Mouse (Mus musculus) layer of hippocampus, adult 2 months (tissue): ENCODE measurements around the gene Aldoart2. TPM values are rescaled to one million over a fixed set of nuclear protein-coding genes. Genes with fewer than 3 reads are reported as not detected.
A peak's percentile ranks its signal among the peaks of the same experiment; 100 is the strongest.
"Not testable (repeated sequence)": the region's sequence is repeated elsewhere in the genome, so short reads cannot be mapped to it uniquely, and the experiment has no call there.

ENCODE experiments used
- DNase-seq, 2 experiments: peaks; one replicate each; pipeline ENCODE4 v3.0.0; 2022; ENCODE audit warnings: low spot score in 2 of 2
- H3K27ac ChIP-seq: fragments of 200-600 bp; 2 replicates; pipeline ENCODE4 v1.8.1; 2022
- H3K4me3 ChIP-seq: fragments of 200-600 bp; 2 replicates; pipeline ENCODE4 v1.8.1; 2022; ENCODE audit warnings: mild to moderate bottlenecking
- CTCF ChIP-seq: fragments of 200-600 bp; conservative IDR thresholded peaks from 2 replicates; pipeline ENCODE4 v1.8.1; 2022; ENCODE audit warnings: antibody characterized with exemption, mild to moderate bottlenecking, moderate library complexity
- total RNA-seq, 2 experiments: library from RNA; stranded (reverse); gene quantifications; 2 replicates each; pipeline ENCODE4 v1.2.3; 2021

The Aldoart2 gene
- total RNA-seq, 2 experiments from 2014 or later, result not detected

DNA sequence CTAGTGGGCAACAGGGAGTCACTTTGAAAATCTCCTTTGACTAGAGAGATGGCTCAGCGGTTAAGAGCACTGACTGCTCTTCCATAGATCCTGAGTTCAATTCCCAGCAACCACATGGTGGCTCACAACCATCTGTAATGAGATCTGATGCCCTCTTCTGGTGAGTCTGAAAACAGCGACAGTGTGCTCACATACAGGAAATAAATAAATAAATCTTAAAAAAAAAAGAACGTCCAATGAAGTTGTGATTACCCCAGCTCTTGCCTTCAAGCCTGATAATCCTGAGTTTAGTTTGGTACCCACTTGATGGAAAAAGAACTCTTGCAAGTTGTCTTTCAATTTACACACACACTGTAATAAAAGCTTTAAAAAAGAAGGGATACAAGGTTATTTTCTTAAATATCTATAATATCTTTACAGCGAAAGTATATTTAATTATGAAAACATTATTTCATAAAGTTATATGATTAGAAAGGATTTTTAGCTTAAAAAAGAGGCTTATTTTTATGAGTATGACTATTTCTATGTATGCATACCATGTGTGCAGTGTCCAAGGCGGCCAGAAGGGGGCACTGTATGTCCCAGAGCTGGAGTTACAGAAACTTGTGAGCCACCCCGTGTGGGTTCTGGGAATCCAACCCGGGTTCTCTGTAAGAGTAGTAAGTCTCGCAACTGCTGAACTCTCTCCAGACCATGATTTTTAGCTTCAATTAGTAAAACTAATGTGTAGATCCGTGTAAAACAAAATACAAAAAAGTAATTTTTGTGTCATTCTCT is 664 bp upstream of the Aldoart2 start:
- no peak for DNase-seq
- Histone ChIP-seq H3K27ac (no peak overlapping the region), H3K4me3 (no peak overlapping the region)
- peak; percentile 47 for TF ChIP-seq CTCF

DNA sequence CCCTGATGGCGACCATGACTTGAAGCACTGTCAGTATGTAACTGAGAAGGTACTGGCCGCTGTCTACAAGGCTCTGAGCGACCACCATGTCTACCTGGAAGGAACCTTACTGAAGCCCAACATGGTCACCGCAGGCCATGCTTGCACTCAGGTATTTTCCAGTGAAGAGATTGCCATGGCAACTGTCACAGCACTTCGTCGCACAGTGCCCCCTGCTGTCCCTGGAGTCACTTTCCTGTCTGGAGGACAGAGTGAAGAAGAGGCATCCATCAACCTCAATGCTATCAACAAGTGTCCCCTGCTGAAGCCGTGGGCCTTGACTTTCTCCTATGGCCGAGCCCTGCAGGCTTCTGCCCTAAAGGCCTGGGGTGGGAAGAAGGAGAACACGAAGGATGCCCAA is 828 bp downstream of the Aldoart2 start:
- H3K4me3 ChIP-seq, result no peak overlapping the region
- DNase-seq, result no peak
- peak; percentile 49 for TF ChIP-seq CTCF
- no peak overlapping the region for H3K27ac ChIP-seq

DNA sequence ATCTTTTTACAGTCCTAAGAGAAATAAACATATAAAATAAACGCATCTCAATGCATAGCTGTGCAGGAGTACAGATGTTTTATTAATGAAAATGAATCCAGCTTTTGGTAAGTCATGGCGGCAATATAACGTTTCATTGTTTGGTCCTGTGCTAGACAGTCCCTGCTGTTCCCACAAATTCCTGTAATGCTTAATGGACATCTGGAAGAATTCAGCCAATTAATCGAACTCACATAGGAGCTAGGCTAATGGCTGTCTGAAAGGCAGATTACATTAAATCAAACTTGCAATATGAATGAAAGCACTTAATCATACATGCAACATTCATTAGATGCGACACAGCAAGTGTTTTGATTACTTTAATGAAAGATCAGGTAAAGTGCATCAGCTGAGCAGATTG is 1.8 kb downstream of the Aldoart2 start:
- Histone ChIP-seq H3K27ac (no peak overlapping the region), H3K4me3 (no peak overlapping the region)
- no peak for TF ChIP-seq CTCF
- DNase-seq, result no peak

DNA sequence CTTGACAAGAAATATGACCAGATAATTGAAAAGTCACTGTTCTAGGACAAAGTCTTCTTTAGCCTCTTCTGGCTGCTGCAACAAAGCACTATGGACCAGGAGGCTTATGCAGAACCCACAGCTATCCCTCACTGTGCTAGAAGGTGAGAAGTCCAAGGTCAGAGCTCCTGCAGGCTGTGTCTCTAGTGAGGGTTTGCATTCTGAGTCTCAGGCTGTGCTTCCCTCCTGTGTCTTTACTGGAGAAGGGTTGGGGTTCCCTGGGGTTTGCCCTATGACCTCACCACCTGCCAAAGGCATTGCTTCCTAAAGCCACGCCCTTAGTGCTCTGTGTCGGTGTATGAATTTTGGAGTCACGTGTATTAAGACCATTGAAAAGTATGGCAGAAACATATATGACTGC is 3.4 kb downstream of the Aldoart2 start:
- H3K4me3 ChIP-seq, result no peak overlapping the region
- no peak for DNase-seq
- no peak overlapping the region for H3K27ac ChIP-seq
- no peak for TF ChIP-seq CTCF

DNA sequence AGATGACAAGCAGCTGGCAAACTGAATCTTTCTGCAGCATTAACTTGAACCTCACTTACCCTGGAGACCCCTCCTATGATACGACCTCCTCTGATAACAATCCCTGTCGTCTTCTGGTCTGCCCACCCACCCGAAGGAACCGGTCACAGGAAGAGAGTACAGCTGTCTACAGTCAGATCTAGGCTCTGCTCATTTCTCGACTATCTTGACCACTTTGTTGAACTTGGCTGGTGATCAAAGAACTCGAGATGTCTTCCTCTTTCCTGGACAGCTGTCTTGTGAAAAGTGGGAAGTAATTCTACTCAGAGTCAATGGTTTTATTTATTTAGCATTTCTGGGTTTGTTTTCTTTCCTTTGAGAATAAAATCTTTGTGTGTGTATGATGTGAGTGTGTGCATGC is 4.6 kb downstream of the Aldoart2 start:
- no peak overlapping the region for H3K27ac ChIP-seq
- DNase-seq, result no peak
- TF ChIP-seq CTCF, result no peak
- H3K4me3 ChIP-seq, result no peak overlapping the region

DNA sequence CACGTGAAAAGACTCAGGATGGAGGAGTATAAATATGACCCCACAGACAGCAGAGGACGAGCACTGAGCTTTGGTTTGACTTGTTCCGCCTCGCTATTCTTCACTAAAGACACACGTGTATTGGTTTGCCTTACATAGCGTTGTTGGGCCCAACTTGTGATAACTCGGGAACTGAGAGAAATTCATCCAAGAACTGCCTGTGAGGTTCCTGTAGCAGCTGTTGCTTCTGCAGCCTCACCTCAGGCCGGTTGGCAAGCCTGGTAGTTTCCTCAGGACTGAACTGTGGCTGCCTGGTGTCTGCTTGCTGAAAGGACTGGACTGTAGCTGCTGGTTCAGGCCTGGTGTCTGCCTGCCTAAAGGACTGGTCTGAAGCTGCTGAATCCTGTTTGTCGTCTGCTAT is 5.6 kb downstream of the Aldoart2 start:
- H3K4me3 ChIP-seq, result no peak overlapping the region
- TF ChIP-seq CTCF, result no peak
- no peak overlapping the region for H3K27ac ChIP-seq
- no peak for DNase-seq

DNA sequence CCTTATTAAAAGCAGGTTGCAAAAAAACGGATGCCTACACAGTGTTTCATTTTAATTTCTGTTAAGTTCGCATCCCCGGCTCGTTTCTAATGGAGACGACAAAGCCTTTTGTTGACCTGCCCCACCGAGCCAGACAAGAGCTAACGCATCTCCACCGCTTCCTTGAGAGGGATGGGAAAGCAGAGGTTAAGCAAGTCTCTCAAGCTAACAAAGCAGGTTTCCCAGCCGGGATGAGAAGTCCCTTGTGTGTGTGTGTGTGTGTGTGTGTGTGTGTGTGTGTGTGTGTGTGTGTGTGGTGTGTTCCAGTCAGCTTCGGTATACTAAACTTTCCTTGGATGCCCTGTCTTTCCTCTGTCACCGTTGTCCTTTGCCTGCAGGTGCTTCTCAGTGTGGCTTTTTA is 6.1 kb downstream of the Aldoart2 start:
- Histone ChIP-seq H3K27ac (no peak overlapping the region), H3K4me3 (no peak overlapping the region)
- TF ChIP-seq CTCF, result no peak
- DNase-seq, result no peak

DNA sequence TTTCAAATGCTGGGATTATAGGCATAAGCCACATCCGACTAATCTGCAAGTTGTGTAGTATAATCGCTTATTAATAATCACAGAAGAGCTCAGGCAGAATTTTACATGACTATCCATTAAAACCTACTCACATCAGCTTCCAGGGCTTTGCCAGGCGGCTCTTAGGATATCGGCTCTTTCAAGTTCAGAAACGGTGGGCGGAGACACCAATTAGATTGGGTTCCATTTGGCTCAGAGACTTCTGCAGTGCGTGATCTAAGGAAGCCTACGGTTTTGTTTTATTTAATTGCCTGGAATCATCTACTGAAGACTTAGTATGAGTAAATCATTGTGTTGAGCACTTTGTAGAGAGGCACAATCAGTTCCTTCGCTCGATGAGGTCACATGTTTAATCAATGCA is 6.6 kb downstream of the Aldoart2 start:
- no peak for TF ChIP-seq CTCF
- DNase-seq, result no peak
- H3K27ac ChIP-seq, result no peak overlapping the region
- no peak overlapping the region for H3K4me3 ChIP-seq

DNA sequence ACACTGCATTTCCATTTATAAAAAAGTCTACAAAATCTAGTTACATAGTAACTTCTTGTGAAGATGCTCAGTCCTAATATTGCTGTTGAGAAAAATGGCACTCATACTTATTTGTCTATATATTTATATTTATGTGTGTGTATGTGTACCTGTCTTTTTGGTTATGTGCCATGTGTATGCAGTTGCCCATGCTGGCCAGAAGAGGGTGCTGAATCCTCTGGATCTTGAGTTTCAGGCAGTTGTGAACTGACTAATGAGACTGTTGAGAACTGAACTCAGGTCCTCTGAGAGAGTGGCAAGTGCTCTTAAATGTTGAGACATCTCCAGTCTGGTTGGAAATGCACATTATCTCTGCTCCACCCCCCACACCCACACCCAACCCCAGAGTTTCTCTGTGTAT is 8.1 kb downstream of the Aldoart2 start:
- no peak overlapping the region for H3K4me3 ChIP-seq
- TF ChIP-seq CTCF, result peak; percentile 55
- no peak for DNase-seq
- no peak overlapping the region for H3K27ac ChIP-seq

DNA sequence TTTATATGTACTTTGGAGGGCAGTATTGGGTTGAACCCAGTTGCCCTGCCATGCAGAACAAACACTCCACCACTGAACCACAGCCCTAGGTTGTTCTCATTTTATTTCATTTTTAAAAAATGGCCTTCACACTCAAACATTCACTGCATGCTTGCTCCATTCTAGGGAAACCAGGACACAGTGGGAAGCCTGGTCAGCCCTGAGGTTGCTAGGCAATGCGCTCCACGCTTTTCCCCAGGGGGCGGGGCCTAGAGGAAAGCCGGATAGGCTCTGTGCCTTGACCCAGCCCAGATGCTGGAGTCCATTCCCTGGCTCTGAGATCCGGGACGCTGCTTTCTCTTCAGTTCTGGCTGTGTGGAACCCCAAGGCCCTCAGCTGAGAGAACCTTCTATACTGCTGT is 8.8 kb downstream of the Aldoart2 start:
- Histone ChIP-seq H3K27ac (no peak overlapping the region), H3K4me3 (no peak overlapping the region)
- TF ChIP-seq CTCF, result no peak
- DNase-seq, result no peak

DNA sequence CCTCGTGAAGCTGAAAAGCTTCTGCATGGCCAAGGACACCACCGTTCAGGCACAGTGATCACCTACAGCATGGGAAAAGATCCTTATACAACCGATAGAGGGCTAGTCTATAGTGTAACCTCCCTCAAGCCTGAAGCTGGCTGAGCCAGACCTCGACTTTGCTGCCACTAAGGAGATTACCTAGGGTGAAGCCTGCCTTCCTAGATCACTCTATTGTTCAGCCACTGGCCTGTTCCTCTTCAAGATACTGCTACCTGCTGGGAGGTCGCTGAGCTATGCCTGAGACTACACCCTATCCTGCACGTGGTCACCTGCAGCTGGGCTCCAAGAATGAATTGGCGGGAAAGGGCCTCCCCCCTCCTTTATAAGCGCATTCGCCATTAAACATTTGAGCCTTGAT is 21.9 kb downstream of the Aldoart2 start:
- H3K4me3 ChIP-seq, H3K27ac ChIP-seq, DNase-seq: not testable (repeated sequence)

DNA sequence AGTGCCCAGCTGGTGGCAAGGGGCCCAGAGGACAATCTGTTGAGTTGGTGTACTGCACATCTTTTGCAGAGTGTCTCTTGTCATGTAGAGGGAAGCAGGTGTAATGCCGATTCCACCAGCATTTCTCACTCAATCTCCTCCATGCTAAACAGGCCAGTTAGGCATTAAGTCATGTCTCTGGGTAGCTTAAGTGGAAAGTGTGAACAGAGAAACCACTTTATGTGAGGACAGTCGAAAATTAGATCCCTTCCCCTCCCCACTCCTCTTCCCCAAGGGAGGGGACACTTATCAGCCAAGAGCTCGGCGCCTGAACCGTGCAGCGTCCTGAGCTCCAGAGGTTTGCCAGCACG is 33.5 kb downstream of the Aldoart2 start:
- Histone ChIP-seq H3K4me3 (peak overlapping the region; percentile 57), H3K27ac (no peak overlapping the region)
- no peak for DNase-seq
- no peak for TF ChIP-seq CTCF

DNA sequence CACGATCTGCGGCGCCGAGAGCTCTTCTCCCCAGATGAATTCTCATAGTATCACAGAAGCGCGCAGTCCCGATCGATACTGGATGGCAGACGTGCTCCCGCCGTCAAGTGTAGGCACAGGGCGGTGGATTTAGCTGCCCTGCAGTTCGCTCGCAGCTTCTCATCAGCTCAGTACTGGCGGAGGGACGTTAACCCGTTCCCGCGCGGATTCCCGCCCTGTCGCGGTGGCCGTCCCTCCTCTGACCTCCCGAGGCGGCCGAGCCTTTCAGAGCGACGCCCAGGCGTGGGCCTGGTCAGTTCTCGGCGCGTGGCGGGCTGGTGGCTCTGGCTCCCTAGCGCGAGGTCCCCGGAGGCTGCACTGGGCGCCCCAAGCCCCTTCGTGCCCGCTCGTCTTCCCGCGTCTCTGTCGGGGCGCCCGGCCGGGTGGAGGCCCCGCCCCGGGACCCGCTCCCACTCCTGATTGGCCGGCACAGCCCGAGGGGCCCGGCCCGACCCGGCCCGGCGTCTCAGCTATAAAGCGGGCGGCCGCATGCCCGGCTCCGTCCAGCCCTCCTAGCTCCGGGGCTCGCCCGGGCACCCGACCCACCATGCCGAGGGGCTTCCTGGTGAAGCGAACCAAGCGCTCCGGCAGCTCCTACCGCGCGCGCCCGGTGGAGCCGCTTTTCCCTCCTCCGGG is 34.0 kb downstream of the Aldoart2 start, which contains the start of gene Insm2:
TSS of gene Insm2 (plus strand) at position 541 of the 675 bp plus-strand sequence.
- peak in 1 of 2 experiments; percentile 16 for DNase-seq
- no peak within 1 kb of the TSS for H3K27ac ChIP-seq
- peak within 1 kb of the TSS; percentile 57 for H3K4me3 ChIP-seq
- TF ChIP-seq CTCF, result no peak
